Mouse (Mus musculus) CH12.LX (cell line): Measurements from ENCODE around the gene Paqr6. TPM values are rescaled to one million over a fixed set of nuclear protein-coding genes. Genes with fewer than 3 reads are reported as not detected.

Experiments used
- DNase-seq: peaks from one replicate; pipeline ENCODE4 v3.0.0-alpha.2; 2013; ENCODE audit errors: extremely low read depth
- H3K27ac ChIP-seq: 2 replicates; pipeline ENCODE4 v1.5.1; 2012; ENCODE audit warnings: low read depth, mild to moderate bottlenecking, control low read depth, moderate library complexity; ENCODE audit not compliant: insufficient read depth
- H3K27me3 ChIP-seq: replicated peaks from 2 replicates; pipeline ENCODE3; 2012; ENCODE audit warnings: inconsistent platforms
- H3K36me3 ChIP-seq, 2 experiments: replicated peaks in 1 of 2; 2 replicates each; pipeline versions ENCODE3 to v1.6.1; 2012; ENCODE audit warnings: inconsistent platforms in 1 of 2, low read length in 1 of 2, mild to moderate bottlenecking in 1 of 2, mixed read lengths in 1 of 2, moderate library complexity in 1 of 2; ENCODE audit not compliant: control insufficient read depth in 1 of 2, insufficient read depth in 1 of 2
- H3K4me1 ChIP-seq, 2 experiments: 2 replicates each; pipeline ENCODE4 v1.6.1; 2012; ENCODE audit warnings: inconsistent platforms in 1 of 2, moderate library complexity in 1 of 2; ENCODE audit not compliant: insufficient read depth in 2 of 2, control insufficient read depth in 1 of 2
- H3K4me2 ChIP-seq: 2 replicates; pipeline ENCODE4 v1.6.1; 2012; ENCODE audit warnings: low read depth, mild to moderate bottlenecking, control low read depth; ENCODE audit not compliant: poor library complexity, insufficient read depth, severe bottlenecking
- H3K4me3 ChIP-seq, 3 experiments: fragments of 150-350 bp in 1 of 3; sonication (generic) in 1 of 3; replicated peaks in 1 of 3; 2 replicates each; pipeline versions ENCODE3 to v1.5.1; 2011 to 2012; ENCODE audit warnings: low read depth in 2 of 3, low read length in 2 of 3, mild to moderate bottlenecking in 2 of 3, moderate library complexity in 2 of 3, control low read depth in 1 of 3, improper control_type of control experiment in 1 of 3, inconsistent platforms in 1 of 3, mixed read lengths in 1 of 3; ENCODE audit not compliant: poor library complexity in 1 of 3
- H3K79me2 ChIP-seq: replicated peaks from 2 replicates; pipeline ENCODE4 v1.6.1; 2012; ENCODE audit warnings: mild to moderate bottlenecking, moderate library complexity; ENCODE audit not compliant: control insufficient read depth, poor library complexity, insufficient read depth, severe bottlenecking; ENCODE audit errors: extremely low read depth
- H3K9ac ChIP-seq: 2 replicates; pipeline ENCODE4 v1.6.1; 2012; ENCODE audit warnings: low read depth, mild to moderate bottlenecking, control low read depth, moderate library complexity; ENCODE audit not compliant: insufficient read depth
- H3K9me3 ChIP-seq: replicated peaks from 2 replicates; pipeline ENCODE3; 2012; ENCODE audit warnings: low read length, inconsistent platforms, mixed read lengths
- CHD1 ChIP-seq: IDR thresholded peaks from 2 replicates; pipeline ENCODE4 v1.6.1; 2012; ENCODE audit warnings: low read depth, low read length, improper control_type of control experiment, inconsistent platforms
- CTCF ChIP-seq, 2 experiments: IDR thresholded peaks in 1 of 2; conservative IDR thresholded peaks in 1 of 2; 2 replicates each; pipeline ENCODE4 v1.5.1; 2011 to 2012; ENCODE audit warnings: low read depth in 2 of 2, low read length in 2 of 2, improper control_type of control experiment in 1 of 2, inconsistent platforms in 1 of 2, mild to moderate bottlenecking in 1 of 2, moderate library complexity in 1 of 2
- ELF1 ChIP-seq: IDR thresholded peaks from 2 replicates; pipeline ENCODE4 v1.6.1; 2014; ENCODE audit warnings: low read depth, mild to moderate bottlenecking, inconsistent platforms, low read length, improper control_type of control experiment
- ETS1 ChIP-seq: conservative IDR thresholded peaks from 2 replicates; pipeline ENCODE4 v1.6.1; 2012; ENCODE audit warnings: low read depth, mild to moderate bottlenecking, inconsistent platforms, low read length, improper control_type of control experiment, moderate library complexity
- MYC ChIP-seq: IDR thresholded peaks from 2 replicates; pipeline ENCODE4 v1.6.1; 2011; ENCODE audit warnings: low read depth, mild to moderate bottlenecking, improper control_type of control experiment, low read length
- NELFE ChIP-seq: IDR thresholded peaks from 2 replicates; pipeline ENCODE4 v1.6.1; 2011; ENCODE audit warnings: low read depth, low read length, improper control_type of control experiment
- NRF1 ChIP-seq: IDR thresholded peaks from 2 replicates; pipeline ENCODE4 v1.6.1; 2014; ENCODE audit warnings: low read depth, mild to moderate bottlenecking, inconsistent platforms, low read length, improper control_type of control experiment, moderate library complexity
- PAX5 ChIP-seq: IDR thresholded peaks from 2 replicates; pipeline ENCODE4 v1.6.1; 2012; ENCODE audit warnings: low read length, inconsistent platforms, mixed read lengths
- RAD21 ChIP-seq: IDR thresholded peaks from 2 replicates; pipeline ENCODE4 v1.6.1; 2011; ENCODE audit warnings: low read depth, mild to moderate bottlenecking, low read length, improper control_type of control experiment, moderate library complexity
- SMC3 ChIP-seq: IDR thresholded peaks from 2 replicates; pipeline ENCODE4 v1.6.1; 2011; ENCODE audit warnings: low read depth, low read length, improper control_type of control experiment
- TBP ChIP-seq: conservative IDR thresholded peaks from 2 replicates; pipeline ENCODE4 v1.6.1; 2011; ENCODE audit warnings: low read depth, low read length, improper control_type of control experiment
- TCF12 ChIP-seq: IDR thresholded peaks from 2 replicates; pipeline ENCODE4 v1.6.1; 2014; ENCODE audit warnings: low read depth, mild to moderate bottlenecking, inconsistent platforms, low read length, improper control_type of control experiment
- UBTF ChIP-seq: IDR thresholded peaks from 2 replicates; pipeline ENCODE4 v1.6.1; 2012; ENCODE audit warnings: low read depth, mild to moderate bottlenecking, inconsistent platforms, low read length, improper control_type of control experiment, moderate library complexity
- ZMIZ1 ChIP-seq: IDR thresholded peaks from 2 replicates; pipeline ENCODE4 v1.6.1; 2012; ENCODE audit warnings: low read depth, mild to moderate bottlenecking, inconsistent platforms, low read length, improper control_type of control experiment
- dilution Hi-C: fragments of 300-500 bp; cut with MboI; formaldehyde crosslinking; loops from 2 replicates; pipeline ENCODE4 v1.14.3; 2020; ENCODE audit warnings: low sequenced_read_pairs; ENCODE audit not compliant: extremely low pct_unique_long_range_greater_than_20kb, extremely low pct_ligation_motif_present
- in situ Hi-C: fragments of 300-500 bp; cut with MboI; formaldehyde crosslinking; loops from 3 replicates; pipeline ENCODE4 v1.14.3; 2019; ENCODE audit warnings: low sequenced_read_pairs, low pct_ligation_motif_present, low pct_unique_long_range_greater_than_20kb, mixed read lengths
- polyA plus RNA-seq: library from polyadenylated mRNA; unstranded; fragments of >175 nt; gene quantifications from 2 replicates; pipeline ENCODE4 v1.2.1, GENCODE M21; 2012; ENCODE audit warnings: low read depth; ENCODE audit not compliant: insufficient read length
- total RNA-seq, 2 experiments: library from RNA; depleted of rRNA; stranded (reverse); fragments of 300-350 nt in 1 of 2; fragments of >200 nt in 1 of 2; gene quantifications; 2 replicates each; pipeline ENCODE4 v1.2.3; 2012 to 2014

Paqr6 gene
- total and polyA plus RNA-seq, 3 experiments = 0.13 to 0.21 TPM; not detected in 1

DNA sequence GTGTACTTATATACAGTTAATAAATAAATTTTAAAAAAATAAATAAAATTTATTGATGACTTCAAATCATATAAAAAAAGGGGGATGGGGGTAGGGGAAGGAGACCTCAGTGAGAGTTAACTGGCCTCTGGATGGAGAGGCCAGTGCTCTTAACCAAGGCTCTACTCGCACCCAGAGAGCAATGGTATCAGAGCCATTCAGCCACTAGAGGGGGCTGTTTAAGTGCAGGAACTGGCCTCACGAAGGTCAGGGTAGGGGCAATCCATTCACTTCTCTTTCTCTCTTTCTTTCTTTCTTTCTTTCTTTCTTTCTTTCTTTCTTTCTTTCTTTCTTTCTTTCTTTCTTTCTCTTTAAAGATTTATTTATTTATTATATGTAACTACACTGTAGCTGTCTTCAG, 33.1 kb upstream of the Paqr6 start:
- Histone ChIP-seq H3K27ac (no peak overlapping the region), H3K9ac (no peak overlapping the region), H3K27me3 (no peaks in the 10 kb centered on the region), H3K9me3 (no peaks in the 10 kb centered on the region), H3K4me2 (no peak overlapping the region), H3K4me3 (no peak overlapping the region), H3K36me3 (peaks cover 26 to 57% of the 10 kb centered on the region in 2 experiments), H3K4me1 (peaks cover 15 to 21% of the 10 kb centered on the region in 2 experiments), H3K79me2 (peaks cover 4% of the 10 kb centered on the region; the same call in 1 of the 2 replicates)
- TF ChIP-seq PAX5 (no peak), RAD21 (peak; percentile 49), CTCF (conservative IDR thresholded peaks at IDR 0.05 in 1 of 2, IDR thresholded peaks at IDR 0.05 in 1 of 2; ENCODE audit: low read depth in 2 of 2, low read length in 2 of 2) (peak; percentile 63 to 80), SMC3 (peak; percentile 36)
- in situ Hi-C loops (loop anchor here (5.0 kb wide), 1 partner anchor 34 kb away; the partner anchor contains the start of genes Cct3 and Tsacc), dilution Hi-C loops (no loop called here)
- peak; percentile 68 for DNase-seq

DNA sequence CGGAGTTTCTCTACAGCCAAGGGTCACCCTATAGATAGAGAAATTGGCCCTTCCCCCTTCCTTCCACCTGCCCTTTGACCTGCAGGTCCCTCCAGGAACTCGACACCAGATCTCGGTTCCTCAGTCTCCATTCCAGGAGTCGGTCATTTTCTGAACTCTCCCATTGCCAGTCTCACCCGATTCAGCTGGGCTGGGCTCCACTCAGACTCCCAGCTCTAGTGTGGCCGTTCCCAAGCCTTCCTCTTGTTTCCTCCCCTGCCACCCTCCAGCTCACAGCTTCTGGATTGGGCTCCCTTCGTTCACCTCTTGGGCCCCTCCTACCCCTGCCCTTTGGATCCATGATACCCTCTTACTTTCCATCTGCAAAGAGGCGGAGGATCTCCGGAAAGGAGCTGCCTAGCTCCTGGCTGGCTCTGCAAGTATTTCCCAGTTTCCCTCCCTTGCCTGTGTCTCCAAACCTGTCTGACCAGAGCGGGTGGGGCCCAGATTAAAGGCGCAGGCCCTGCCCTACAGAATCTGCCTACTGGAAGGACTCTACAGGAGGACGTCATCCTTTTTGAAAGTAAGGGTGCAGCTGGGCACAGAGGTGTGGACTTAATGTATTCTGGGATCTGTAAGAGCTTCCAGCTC, 30.2 kb upstream of the Paqr6 start:
- peaks cover 13 to 39% of the 10 kb centered on the region in 2 experiments for H3K36me3 ChIP-seq
- no peak for DNase-seq
- TF ChIP-seq TCF12 (no peak), RAD21 (no peak), UBTF (no peak), TBP (no peak), MYC (no peak), ZMIZ1 (no peak), NRF1 (no peak), ELF1 (no peak), ETS1 (no peak), SMC3 (no peak), CHD1 (no peak), NELFE (no peak)
- dilution Hi-C loops = no loop called here
- in situ Hi-C loops = loop anchor here (5.0 kb wide), 1 partner anchor 37 kb away; the partner anchor contains the start of genes Cct3 and Tsacc
- H3K9ac ChIP-seq = no peak overlapping the region
- H3K4me3 ChIP-seq = peak overlapping the region in 1 of 3 experiments; percentile 10
- peak overlapping the region; percentile 10; the same call in 1 of the 2 replicates for H3K27ac ChIP-seq
- H3K4me1 ChIP-seq = peaks cover 16 to 34% of the 10 kb centered on the region in 2 experiments
- H3K4me2 ChIP-seq = peak overlapping the region; percentile 47; the same call in 1 of the 2 replicates
- no peaks in the 10 kb centered on the region for H3K9me3 ChIP-seq
- H3K79me2 ChIP-seq = peaks cover 29% of the 10 kb centered on the region
- no peaks in the 10 kb centered on the region for H3K27me3 ChIP-seq
